ENCODE assay signal across 11 mouse cellular contexts in the genomic region with DNA sequence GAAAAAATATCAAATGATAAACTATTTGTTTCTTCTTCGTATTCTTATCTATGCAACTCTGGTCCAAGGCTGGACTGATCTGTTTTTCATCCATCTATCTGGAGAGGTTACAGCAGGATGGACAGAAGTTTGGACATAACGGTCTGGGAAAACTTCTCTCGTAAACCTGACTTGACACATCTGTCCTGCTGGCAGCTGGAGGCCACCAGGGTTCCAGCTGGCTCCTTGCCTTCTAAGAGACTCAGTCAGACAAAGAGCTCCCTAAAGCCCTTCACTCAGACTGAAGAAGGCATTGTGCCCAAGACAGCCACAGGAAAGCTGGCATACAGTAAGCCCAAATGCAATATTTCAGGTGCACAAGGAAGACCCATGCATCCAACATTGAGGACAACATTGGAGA. TPM values are rescaled to one million over a fixed set of nuclear protein-coding genes. Genes with fewer than 3 reads are reported as not detected.
A peak's percentile ranks its signal among the peaks of the same experiment; 100 is the strongest.
DNase-seq lines count a peak whose midpoint lies in the region; ATAC-seq and TF ChIP-seq lines count a peak whose summit lies in the region.
"Had no signal": no experiment of that assay in that cellular context is flagged by ENCODE, and none has a peak within 500 bp of the region (broad histone marks: within the 10 kb centered on the region; RNA-seq: fewer than 3 reads in every experiment).

No protein-coding gene starts in this region.

- H3K36me3 ChIP-seq in kidney, adult 2 months (ENCODE audit: control insufficient read depth, insufficient read depth, low read length) = no peaks in the 10 kb centered on the region
- H3K36me3 ChIP-seq in kidney, embryonic 15.5 days = no peaks in the 10 kb centered on the region
- H3K36me3 ChIP-seq: forebrain, embryonic 10.5 days; hindbrain, embryonic 10.5 days had no signal

- no peak for TF ChIP-seq POLR2A in kidney, adult 2 months (IDR thresholded peaks at IDR 0.05; ENCODE audit: low read depth, low read length)

- no peak overlapping the region for H3K9ac ChIP-seq in kidney, embryonic 15.5 days

- 0 out of 2 replicates have a peak, but pooled peaks cover 6% of the 10 kb centered on the region for H3K9me3 ChIP-seq in kidney, embryonic 15.5 days (replicated peaks)
- H3K9me3 ChIP-seq: forebrain, embryonic 10.5 days; hindbrain, embryonic 10.5 days had no signal

- 76% methylated on average over 3 of the region's 3 CpGs for WGBS in kidney, adult 2 months
- WGBS in kidney, embryonic 15.5 days = 64% methylated on average over 3 of the region's 3 CpGs

- no peak overlapping the region for H3K4me2 ChIP-seq in kidney, embryonic 15.5 days

- TF ChIP-seq CTCF in kidney, adult 2 months (conservative IDR thresholded peaks at IDR 0.05; ENCODE audit: insufficient read depth, insufficient read length, low read depth, low read length) = no peak

- no peaks in the 10 kb centered on the region for H3K4me1 ChIP-seq in kidney, adult 2 months (ENCODE audit: control insufficient read depth, insufficient read depth, low read length)
- H3K4me1 ChIP-seq in kidney, embryonic 15.5 days = no peaks in the 10 kb centered on the region
- H3K4me1 ChIP-seq: forebrain, embryonic 10.5 days; hindbrain, embryonic 10.5 days had no signal

- no peak for ATAC-seq in kidney, embryonic 15.5 days (replicated peaks; ENCODE audit: low FRiP score)

- H3K27me3 ChIP-seq in kidney, adult 2 months (replicated peaks; ENCODE audit: control insufficient read depth, insufficient read depth, low read length) = no peaks in the 10 kb centered on the region
- no peaks in the 10 kb centered on the region for H3K27me3 ChIP-seq in kidney, embryonic 15.5 days

- no peak overlapping the region; the same call in 1 of the 2 replicates for H3K27ac ChIP-seq in kidney, adult 2 months (ENCODE audit: insufficient read depth, low read depth, low read length)
- H3K27ac ChIP-seq in kidney, embryonic 15.5 days = no peak overlapping the region
- H3K27ac ChIP-seq: forebrain, embryonic 10.5 days; hindbrain, embryonic 10.5 days; macrophage had no signal

- H3K4me3 ChIP-seq in kidney, adult 2 months (ENCODE audit: insufficient read depth, low read depth, low read length) = no peak overlapping the region
- H3K4me3 ChIP-seq in kidney, embryonic 15.5 days (replicated peaks) = no peak overlapping the region
- H3K4me3 ChIP-seq: forebrain, embryonic 10.5 days; hindbrain, embryonic 10.5 days had no signal

- peak; percentile 72 for DNase-seq in kidney, adult 2 months
- peak; percentile 54 for DNase-seq in gastrocnemius, postnatal 25 days
- DNase-seq in kidney, postnatal 10 days = peak; percentile 79
- peak; percentile 58 for DNase-seq in skeletal muscle tissue, adult 2 months (ENCODE audit: low read depth, low spot score)
- DNase-seq in frontal cortex, postnatal 14 days (ENCODE audit: low spot score in 2 of 2) = no peak
- DNase-seq in spleen, postnatal 4 days (ENCODE audit: low spot score in 2 of 2) = no peak
- DNase-seq: right cerebral cortex, adult 18-20 months had no signal

RNA-seq across cellular contexts. Expression of a gene that starts 24.2 kb away (rescaled TPM):
- polyA plus RNA-seq in kidney, adult 2 months (2012; rRNA removed) = 17.0 and 18.7 TPM in 2 replicates
- polyA plus RNA-seq in kidney, embryonic 15.5 days (2015; fragmentation: Nextera tagmentation; extraction: Ambion mirVana) = 2.3 and 4.2 TPM in 2 replicates
- 1 to 10 TPM in 1 of 2 experiments, under 1 TPM in 1; 0.72 to 1.3 TPM for total RNA-seq in gastrocnemius, postnatal 25 days (2021)
- polyA plus RNA-seq: macrophage had no signal

Comparison
In these comparisons a context has a peak if more than half of its experiments do, and no peak if none do; other contexts are left out.
1. DNase-seq: peak in kidney, adult 2 months (single experiment), gastrocnemius, postnatal 25 days (single experiment), kidney, postnatal 10 days (single experiment) and skeletal muscle tissue, adult 2 months (single experiment); none in frontal cortex, postnatal 14 days (0 of 2) and spleen, postnatal 4 days (0 of 2).